Mouse (Mus musculus) thymus, postnatal 4 days (tissue): ENCODE data around the gene Topaz1.
"Not testable (repeated sequence)": the region's sequence is repeated elsewhere in the genome, so short reads cannot be mapped to it uniquely, and the experiment has no call there.

Source experiments
- DNase-seq: peaks from one replicate; pipeline ENCODE4 v3.0.0; 2021

The Topaz1 gene

DNA sequence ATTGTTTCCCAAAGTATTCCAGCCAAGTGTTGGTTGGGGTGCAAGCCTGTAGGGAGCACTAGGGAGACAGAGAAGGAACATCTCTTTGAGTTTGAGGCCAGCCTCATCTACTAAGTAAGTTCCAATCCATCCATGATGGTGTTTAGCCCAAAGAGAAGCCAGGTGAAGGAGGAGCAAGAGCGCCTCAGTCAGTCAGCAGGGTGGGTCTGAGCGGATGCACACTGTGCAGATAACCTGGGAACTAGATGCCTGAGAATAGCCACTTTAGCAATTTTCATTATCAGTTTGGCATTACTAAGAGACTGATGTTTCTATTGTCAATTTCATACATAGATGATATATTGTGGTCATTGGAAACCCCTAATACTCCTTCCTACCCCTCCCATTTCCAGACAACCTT, 67.6 kb downstream of the Topaz1 start:
- DNase-seq: no peak

DNA sequence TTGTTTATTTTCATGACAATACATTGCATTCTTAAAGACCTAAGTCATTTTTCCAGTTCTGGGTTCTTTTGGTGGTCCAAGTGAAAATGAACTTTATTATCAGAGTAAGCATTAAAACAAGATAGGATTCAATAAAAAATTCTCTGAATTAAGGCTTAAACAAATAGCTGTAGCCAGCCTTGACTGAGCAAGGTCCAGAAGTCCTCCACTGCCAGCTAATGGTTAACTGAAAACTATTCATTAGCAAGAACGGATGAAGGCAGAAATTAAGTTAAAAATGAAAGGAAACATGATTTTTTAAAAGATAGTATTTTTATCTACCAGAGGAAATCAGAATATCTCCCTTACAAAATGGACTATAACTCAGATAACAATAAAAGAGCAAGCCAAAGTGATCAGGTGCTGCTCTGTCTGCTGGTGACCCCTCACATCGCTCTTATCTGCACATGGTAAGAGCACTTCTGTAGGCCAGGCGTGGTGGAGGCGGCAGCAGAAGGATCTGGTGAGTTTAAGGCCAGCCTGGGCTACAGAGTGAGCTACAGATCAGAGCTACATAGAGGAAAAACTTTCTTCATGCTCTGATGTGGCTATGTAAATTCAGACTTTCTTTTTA, 68.2 kb downstream of the Topaz1 start:
- no peak for DNase-seq

DNA sequence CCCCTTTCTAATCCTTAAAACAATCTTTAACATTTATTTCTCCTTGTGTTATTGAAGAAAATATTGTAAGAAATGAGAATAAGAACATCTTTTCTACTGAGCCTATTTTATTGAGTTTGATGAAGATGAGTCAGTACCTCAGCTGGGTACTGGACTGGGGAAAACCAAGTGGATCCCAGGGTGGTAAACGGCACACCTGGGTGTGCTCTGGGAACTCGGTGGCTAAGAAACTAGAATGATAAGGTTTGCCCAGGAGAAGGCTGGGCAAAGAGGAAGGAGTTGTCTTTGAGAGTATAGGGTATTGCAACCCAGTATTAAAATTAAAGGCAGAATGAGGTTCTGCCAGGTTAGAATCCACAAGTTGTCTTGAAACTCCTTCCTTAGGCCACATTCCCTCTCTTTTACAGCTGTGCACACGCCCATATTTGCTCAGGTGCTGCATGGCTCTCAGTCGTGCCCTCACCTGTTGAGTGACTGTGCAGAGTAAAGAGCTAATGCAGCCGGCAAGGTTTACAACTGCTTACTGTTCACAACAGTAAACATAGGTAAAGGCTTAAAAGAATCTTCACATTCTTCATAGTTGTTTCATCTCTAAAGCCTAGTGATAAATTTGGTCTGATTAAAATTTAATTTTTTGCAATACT, 76.3 kb downstream of the Topaz1 start:
- DNase-seq: no peak

DNA sequence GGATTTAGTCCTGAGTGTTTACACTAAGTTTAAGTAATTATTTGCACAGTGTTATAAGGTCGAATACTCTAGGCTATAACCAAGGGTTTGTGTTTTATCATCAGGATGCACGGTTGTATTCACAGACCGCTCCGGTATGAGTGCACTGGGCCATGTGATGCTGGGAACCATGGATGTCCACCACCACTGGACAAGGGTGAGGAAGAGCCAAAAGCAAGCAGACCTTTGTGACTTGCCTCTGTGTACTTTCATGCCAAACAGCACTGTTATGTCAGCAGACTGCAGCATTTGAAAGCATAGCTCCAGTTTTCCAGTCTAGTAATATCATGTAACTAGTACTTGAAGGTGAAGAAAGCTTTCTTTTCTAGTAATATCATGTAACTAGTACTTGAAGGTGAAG, 79.6 kb downstream of the Topaz1 start:
- no peak for DNase-seq

DNA sequence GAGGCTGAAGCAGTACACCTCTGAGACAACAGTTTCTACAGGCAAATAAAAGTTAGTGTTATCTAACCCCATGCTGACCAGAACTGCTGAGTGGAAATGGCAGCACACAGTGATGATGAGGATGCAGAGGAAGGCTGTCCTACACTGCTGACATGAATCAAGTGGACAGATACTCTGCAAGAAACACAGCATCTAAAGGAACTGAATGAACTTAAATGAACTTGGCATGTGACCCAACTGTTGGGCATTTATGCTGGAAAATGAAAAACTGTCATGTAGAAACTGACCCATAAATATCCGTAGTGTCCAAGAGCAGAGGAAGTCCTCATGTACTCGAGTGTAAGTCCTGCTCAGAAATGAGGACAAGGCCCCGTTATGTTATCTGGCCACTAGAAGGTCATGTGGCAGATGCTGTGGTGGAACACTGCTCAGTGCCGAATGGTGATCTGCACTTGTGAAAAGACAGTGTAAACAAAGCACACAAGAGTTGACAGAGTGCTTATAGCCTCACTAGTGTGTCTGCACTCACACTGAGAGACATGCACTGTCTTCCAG, 82.8 kb downstream of the Topaz1 start:
- DNase-seq: no peak

DNA sequence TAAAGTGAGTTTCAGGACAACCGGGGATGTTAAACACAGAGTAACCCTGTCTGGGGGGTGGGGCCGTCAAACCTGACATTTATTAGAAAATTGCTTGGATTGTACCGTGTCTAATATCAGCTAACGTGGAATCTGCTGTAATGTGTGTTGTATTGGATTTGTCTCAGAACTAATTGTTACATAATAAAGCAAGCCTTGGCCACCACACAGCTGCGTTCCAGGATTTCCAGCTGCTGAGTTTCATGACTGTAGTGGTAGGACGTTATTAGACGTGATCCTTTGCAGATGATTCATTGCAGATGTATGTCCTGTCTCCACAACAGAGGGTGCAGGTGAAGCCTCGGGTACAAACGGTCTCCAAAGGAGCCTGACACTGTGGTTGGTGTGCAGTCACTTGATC, 89.0 kb downstream of the Topaz1 start:
- no peak for DNase-seq

DNA sequence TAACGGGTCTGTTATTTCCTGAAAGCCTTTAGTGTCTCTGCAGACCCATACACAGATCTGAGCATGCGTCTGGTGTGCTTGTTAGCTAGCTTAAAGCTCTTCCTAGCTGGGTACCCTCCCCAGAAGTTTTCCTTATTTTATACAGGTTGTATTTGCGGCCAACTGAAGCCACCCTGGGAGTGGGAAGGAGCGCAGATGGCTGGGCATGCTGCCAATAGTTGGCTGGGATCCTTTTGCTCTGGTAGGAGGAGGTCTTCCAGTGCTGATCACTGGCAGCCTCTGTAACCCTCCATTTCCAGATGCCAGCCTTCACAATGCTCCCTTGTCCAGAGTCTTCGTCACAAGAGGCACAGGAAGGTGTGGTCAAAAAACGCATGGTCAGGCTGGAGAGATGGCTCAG, 89.6 kb downstream of the Topaz1 start:
- DNase-seq: no peak

DNA sequence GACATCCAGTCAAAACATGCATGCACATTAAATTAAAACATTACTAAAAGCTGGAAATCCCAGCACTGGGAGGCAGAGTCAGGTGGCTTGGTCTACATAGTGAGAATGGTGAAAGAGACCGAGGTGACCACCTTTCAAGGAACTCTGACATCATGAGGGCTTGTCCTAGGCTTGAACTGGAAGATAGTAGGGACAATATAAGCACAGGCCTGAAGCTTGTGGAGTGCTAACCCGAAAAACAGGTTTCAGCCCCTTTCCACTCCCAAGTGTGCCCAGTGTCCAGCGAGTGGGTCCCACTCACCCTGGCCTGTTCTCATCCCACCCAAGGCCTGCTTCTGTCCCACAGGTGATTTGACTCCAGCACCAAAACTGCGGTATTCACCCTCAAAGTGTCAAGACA, 90.1 kb downstream of the Topaz1 start:
- no peak for DNase-seq

DNA sequence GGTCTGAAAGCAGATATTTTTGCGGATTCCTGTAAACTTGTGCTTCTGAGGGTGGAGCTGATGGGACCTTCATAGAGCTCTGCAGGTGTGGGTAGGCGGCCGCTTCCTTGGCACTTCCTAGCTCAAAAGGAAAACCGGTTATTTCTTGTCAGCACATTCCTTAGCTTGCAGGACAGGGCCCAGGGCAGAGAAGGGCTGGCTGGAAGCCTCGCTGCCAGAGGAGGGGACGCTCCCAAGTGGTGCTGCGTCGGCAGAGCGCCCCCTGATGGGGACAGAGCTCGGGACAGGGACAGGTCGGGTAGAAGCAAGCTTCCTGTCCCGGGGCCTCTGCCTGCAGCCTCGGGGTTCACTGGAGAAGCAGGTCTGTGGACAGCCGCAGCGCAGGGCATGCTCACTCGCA, 90.5 kb downstream of the Topaz1 start:
- DNase-seq: peak; percentile 71

DNA sequence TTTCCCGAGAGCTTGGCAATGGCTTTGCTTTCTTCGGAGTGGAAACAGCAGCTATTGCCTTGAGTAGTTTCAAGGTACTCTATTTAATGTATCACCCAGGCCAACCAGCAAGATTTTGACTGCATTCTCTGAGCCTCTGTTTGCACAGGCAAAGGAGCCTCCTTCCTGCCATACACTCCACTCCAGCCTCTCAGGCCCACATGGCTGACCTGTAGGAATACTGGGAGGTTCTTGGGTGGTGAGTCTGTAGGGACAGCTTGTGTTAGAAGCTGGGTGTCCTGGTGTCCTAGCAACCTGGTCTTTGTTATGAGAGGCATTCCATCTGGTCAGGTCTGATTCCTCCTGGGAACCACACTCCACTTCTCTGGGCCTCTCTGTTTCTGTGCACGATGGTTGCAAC, 96.6 kb downstream of the Topaz1 start, which contains the start of gene Gm35549:
Gene Gm35549 (minus strand): TSS at position 276 of the 400 bp plus-strand sequence.
- DNase-seq: no peak

DNA sequence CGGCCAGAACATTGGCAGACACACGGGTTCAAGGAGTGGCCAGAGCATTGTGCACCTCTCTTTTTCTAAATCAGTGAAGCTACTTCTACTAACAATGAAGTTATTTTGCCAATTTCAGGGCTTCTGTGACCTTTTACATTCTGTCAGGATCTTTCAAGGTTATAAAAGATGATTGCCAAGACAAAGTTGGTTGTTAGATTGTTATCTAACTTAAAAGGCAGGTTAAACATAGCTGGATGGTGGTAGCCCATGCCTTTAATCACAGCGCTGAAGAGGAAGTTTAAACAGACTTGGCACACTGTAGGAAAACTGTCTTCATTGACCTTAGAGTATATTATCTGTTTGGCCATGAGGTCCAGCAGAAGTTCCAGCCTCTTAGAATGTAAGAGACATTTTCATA, 98.5 kb downstream of the Topaz1 start:
- DNase-seq: no peak

DNA sequence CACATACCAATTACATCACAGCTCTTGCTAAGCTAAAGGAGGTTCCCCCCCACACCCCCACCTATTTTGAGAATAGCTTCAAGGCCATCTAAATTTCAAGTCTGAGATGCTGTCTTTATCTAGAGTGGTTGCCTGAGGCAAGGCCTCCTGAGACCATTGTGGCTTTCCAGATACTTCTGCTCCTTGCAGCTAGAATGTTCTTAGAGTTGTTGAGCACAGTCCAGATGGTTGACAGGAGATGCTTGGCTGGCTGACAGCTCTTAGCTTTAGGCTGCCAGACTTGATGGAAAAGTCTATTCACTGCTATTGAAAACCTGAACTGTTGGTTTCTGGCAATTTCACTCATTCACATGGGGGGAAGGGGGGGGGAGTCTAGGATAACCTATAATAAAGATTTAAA, 99.0 kb downstream of the Topaz1 start:
- DNase-seq: no peak

DNA sequence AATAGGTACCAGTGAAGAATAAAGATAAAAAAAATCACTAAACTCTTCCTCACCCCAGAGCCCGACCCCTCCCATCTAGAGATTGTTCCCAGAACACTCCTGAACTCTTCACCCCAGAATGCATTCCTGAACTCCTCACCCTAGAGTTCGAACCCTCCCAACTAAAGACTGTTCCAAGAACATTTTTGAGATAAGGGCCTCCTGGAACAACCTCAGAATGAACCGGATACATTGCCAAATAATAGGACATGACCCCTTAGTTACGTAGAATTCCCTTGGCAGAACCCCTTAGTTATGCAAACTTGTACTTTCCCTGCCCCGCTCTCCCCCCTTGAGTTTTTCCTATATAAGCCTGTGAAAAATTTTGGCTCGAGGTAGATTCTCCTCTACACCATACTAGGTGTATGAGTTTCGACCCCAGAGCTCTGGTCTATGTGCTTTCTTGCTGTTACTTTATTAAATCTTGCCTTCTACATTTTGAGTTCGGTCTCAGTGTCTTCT, 100.7 kb downstream of the Topaz1 start:
- not testable (repeated sequence) for DNase-seq
